Mouse (Mus musculus) small intestine, adult 2 months (tissue): ENCODE data around the gene Lce3f.

Experiments
- CTCF ChIP-seq: fragments of 200-500 bp; IDR thresholded peaks from 2 replicates; pipeline ENCODE4 v1.5.1; 2012; ENCODE audit warnings: low read depth, mild to moderate bottlenecking, control low read depth, inconsistent platforms, low read length, moderate library complexity, mixed read lengths; ENCODE audit not compliant: insufficient replicate concordance, insufficient read length; ENCODE audit errors: extremely low read depth
- POLR2A ChIP-seq: fragments of 200-500 bp; IDR thresholded peaks from 2 replicates; pipeline ENCODE4 v1.6.1; 2012; ENCODE audit warnings: low read depth, mild to moderate bottlenecking, control low read depth, inconsistent platforms, low read length, moderate library complexity

- TF ChIP-seq CTCF: no peak
- TF ChIP-seq POLR2A: no peak
Observed at GRCm38 (mm10) chr3:93014871-93015270, 22.8 kb downstream of the Lce3f start.
